Mouse (Mus musculus) intestine, embryonic 14.5 days (tissue): ENCODE data around the gene Rundc1. TPM values are rescaled to one million over a fixed set of nuclear protein-coding genes. Genes with fewer than 3 reads are reported as not detected.
A peak's percentile ranks its signal among the peaks of the same experiment; 100 is the strongest.
"Not testable (repeated sequence)": the region's sequence is repeated elsewhere in the genome, so short reads cannot be mapped to it uniquely, and the experiment has no call there.

Source experiments
- ATAC-seq: fragments of 200-750 bp; cut with Nextera tagmentation; replicated peaks from 2 replicates; pipeline ENCODE4 v1.8.0; 2017; ENCODE audit warnings: low read depth, moderate number of reproducible peaks, moderate TSS enrichment, moderate library complexity; ENCODE audit not compliant: low FRiP score, low TSS enrichment
- DNase-seq: peaks from one replicate; pipeline ENCODE4 v3.0.0-alpha.2; 2018; ENCODE audit warnings: low spot score
- H3K27ac ChIP-seq: fragments of 300-500 bp; sonication (generic); 2 replicates; pipeline ENCODE4 v1.5.1; 2014; ENCODE audit warnings: low read depth, mild to moderate bottlenecking, control low read depth
- H3K27me3 ChIP-seq: fragments of 300-500 bp; sonication (generic); replicated peaks from 2 replicates; pipeline ENCODE4 v1.6.1; 2014; ENCODE audit warnings: low read length, control low read depth; ENCODE audit not compliant: control insufficient read depth, insufficient read depth
- H3K36me3 ChIP-seq: fragments of 300-500 bp; sonication (generic); 2 replicates; pipeline ENCODE4 v1.6.1; 2014; ENCODE audit warnings: low read length, control low read depth; ENCODE audit not compliant: control insufficient read depth, insufficient read depth
- H3K4me1 ChIP-seq: fragments of 300-500 bp; sonication (generic); replicated peaks from 2 replicates; pipeline ENCODE4 v1.6.1; 2014; ENCODE audit warnings: low read length, control low read depth, mixed read lengths; ENCODE audit not compliant: control insufficient read depth, insufficient read depth
- H3K4me2 ChIP-seq: fragments of 300-500 bp; sonication (generic); 2 replicates; pipeline ENCODE4 v1.6.1; 2014; ENCODE audit warnings: low read length
- H3K4me3 ChIP-seq: fragments of 300-500 bp; sonication (generic); 2 replicates; pipeline ENCODE4 v1.5.1; 2014; ENCODE audit warnings: low read depth, low read length, control low read depth, mixed read lengths
- H3K9ac ChIP-seq: fragments of 300-500 bp; sonication (generic); 2 replicates; pipeline ENCODE4 v1.6.1; 2014; ENCODE audit warnings: mild to moderate bottlenecking, low read length
- H3K9me3 ChIP-seq: fragments of 300-500 bp; sonication (generic); 2 replicates; pipeline ENCODE4 v1.6.1; 2016; ENCODE audit warnings: low read length, control low read depth; ENCODE audit not compliant: control insufficient read depth
- WGBS: fragments of 180-500 bp; shearing (Covaris S2); extraction: QIAGEN DNeasy Blood & Tissue Kit; methylation state at CpG from one replicate; pipeline ENCODE4 v1.1.7; 2014; 5-methylcytosine and 5-hydroxymethylcytosine counted together
- polyA plus RNA-seq: library from polyadenylated mRNA; unstranded; fragments of >200 nt; fragmentation: Nextera tagmentation; extraction: Ambion mirVana; gene quantifications from 2 replicates; pipeline ENCODE4 v1.2.1, GENCODE M21; 2014

Rundc1 gene
- polyA plus RNA-seq: 13.5 and 14.5 TPM in 2 replicates

GRCm38 (mm10) chr11:101424925-101425813 is at the start of gene Rundc1, which contains the start of gene Ptges3l:
Rundc1 (plus strand) TSS chr11:101425085.
Ptges3l (minus strand) TSS chr11:101425333.
- Histone ChIP-seq H3K27ac (peak within 1 kb of the TSS; percentile 79), H3K4me3 (peak within 1 kb of the TSS; percentile 95), H3K27me3 (no peaks in the 10 kb centered on the region), H3K36me3 (peaks cover 13% of the 10 kb centered on the region), H3K9ac (peak within 1 kb of the TSS; percentile 74), H3K4me1 (peaks cover 18% of the 10 kb centered on the region), H3K9me3 (no peaks in the 10 kb centered on the region), H3K4me2 (peak within 1 kb of the TSS; percentile 92)
- WGBS: under 1% methylated on average over 81 of the region's 81 CpGs
- peak; percentile 90 for ATAC-seq
- DNase-seq: peak; percentile 99

- not testable (repeated sequence) for H3K27ac ChIP-seq, H3K36me3 ChIP-seq, H3K9ac ChIP-seq, DNase-seq, H3K4me2 ChIP-seq, H3K4me3 ChIP-seq, H3K4me1 ChIP-seq, ATAC-seq, H3K27me3 ChIP-seq, H3K9me3 ChIP-seq
- WGBS: 93% methylated on average over 8 of the region's 8 CpGs
Observed at GRCm38 (mm10) chr11:101378196-101378595, 46.7 kb upstream of the Rundc1 start.

- 0 out of 2 replicates have a peak, but pooled peaks cover 2% of the 10 kb centered on the region for H3K4me1 ChIP-seq
Observed at GRCm38 (mm10) chr11:101378926-101379325, 46.0 kb upstream of the Rundc1 start.

GRCm38 (mm10) chr11:101381817-101382216 is 43.1 kb upstream of the Rundc1 start:
- Histone ChIP-seq H3K9me3 (no peaks in the 10 kb centered on the region), H3K36me3 (no peaks in the 10 kb centered on the region), H3K9ac (no peak overlapping the region), H3K4me1 (0 out of 2 replicates have a peak, but pooled peaks cover 2% of the 10 kb centered on the region), H3K4me2 (no peak overlapping the region), H3K4me3 (no peak overlapping the region), H3K27me3 (no peaks in the 10 kb centered on the region), H3K27ac (no peak overlapping the region)
- DNase-seq (no peak), ATAC-seq (no peak)
- 24% methylated on average over 4 of the region's 4 CpGs for WGBS

More at GRCm38 (mm10) chr11:101378926-101379325, 46.0 kb upstream of the Rundc1 start:
- ATAC-seq (no peak), DNase-seq (no peak)
- H3K9ac ChIP-seq: no peak overlapping the region
- no peak overlapping the region for H3K4me3 ChIP-seq
- no peaks in the 10 kb centered on the region for H3K9me3 ChIP-seq
- 64% methylated on average over 6 of the region's 6 CpGs for WGBS
- H3K27ac ChIP-seq: no peak overlapping the region
- H3K27me3 ChIP-seq: no peaks in the 10 kb centered on the region
- no peaks in the 10 kb centered on the region for H3K36me3 ChIP-seq
- no peak overlapping the region for H3K4me2 ChIP-seq

GRCm38 (mm10) chr11:101395110-101395509 is 29.8 kb upstream of the Rundc1 start:
- Histone ChIP-seq H3K27me3 (no peaks in the 10 kb centered on the region), H3K9me3 (no peaks in the 10 kb centered on the region), H3K4me1 (peaks cover 2% of the 10 kb centered on the region; the same call in 1 of the 2 replicates), H3K27ac (no peak overlapping the region), H3K36me3 (no peaks in the 10 kb centered on the region), H3K4me2 (no peak overlapping the region), H3K9ac (no peak overlapping the region), H3K4me3 (no peak overlapping the region)
- 2% methylated on average over 8 of the region's 8 CpGs for WGBS
- ATAC-seq (no peak; the same call in 1 of the 2 replicates), DNase-seq (peak; percentile 81)

- no peaks in the 10 kb centered on the region for H3K27me3 ChIP-seq
- peaks cover 4% of the 10 kb centered on the region; the same call in 1 of the 2 replicates for H3K4me1 ChIP-seq
- H3K9ac ChIP-seq: no peak overlapping the region
- H3K9me3 ChIP-seq: no peaks in the 10 kb centered on the region
- no peak overlapping the region for H3K4me2 ChIP-seq
- DNase-seq (no peak), ATAC-seq (no peak)
- WGBS: 92% methylated on average over 2 of the region's 2 CpGs
- no peak overlapping the region for H3K27ac ChIP-seq
- no peak overlapping the region for H3K4me3 ChIP-seq
- H3K36me3 ChIP-seq: peaks cover 33% of the 10 kb centered on the region
Observed at GRCm38 (mm10) chr11:101415306-101415705, 9.6 kb upstream of the Rundc1 start.

- Histone ChIP-seq H3K27me3 (no peaks in the 10 kb centered on the region), H3K4me2 (peak overlapping the region; percentile 73), H3K4me3 (peak overlapping the region; percentile 92), H3K36me3 (peaks cover 21% of the 10 kb centered on the region), H3K4me1 (peaks cover 4% of the 10 kb centered on the region; the same call in 1 of the 2 replicates), H3K9me3 (no peaks in the 10 kb centered on the region), H3K27ac (peak overlapping the region; percentile 76), H3K9ac (peak overlapping the region; percentile 87)
- WGBS: under 1% methylated on average over 11 of the region's 11 CpGs
- ATAC-seq (peak; percentile 40), DNase-seq (no peak)
Observed at GRCm38 (mm10) chr11:101416433-101417100, 8.3 kb upstream of the Rundc1 start.

- Histone ChIP-seq H3K9me3 (no peaks in the 10 kb centered on the region), H3K27me3 (no peaks in the 10 kb centered on the region), H3K27ac (peak within 1 kb of the TSS; percentile 76), H3K9ac (peak within 1 kb of the TSS; percentile 87), H3K4me3 (peak within 1 kb of the TSS; percentile 92), H3K4me1 (peaks cover 4% of the 10 kb centered on the region; the same call in 1 of the 2 replicates), H3K36me3 (peaks cover 14% of the 10 kb centered on the region), H3K4me2 (peak within 1 kb of the TSS; percentile 73)
- peak; percentile 75 for ATAC-seq
- peak; percentile 96 for DNase-seq
- WGBS: under 1% methylated on average over 45 of the region's 45 CpGs
Observed at GRCm38 (mm10) chr11:101417101-101417855, 7.6 kb upstream of the Rundc1 start, which contains the start of gene Aarsd1. Aarsd1 (minus strand) TSS chr11:101417615.
